Mouse (Mus musculus): ENCODE results near the gene Zfp235. TPM values are rescaled to one million over a fixed set of nuclear protein-coding genes. Genes with fewer than 3 reads are reported as not detected.

Gene Zfp235
- polyA plus RNA-seq, 1 experiment from 2014 or later, result 10.5 TPM

DNA sequence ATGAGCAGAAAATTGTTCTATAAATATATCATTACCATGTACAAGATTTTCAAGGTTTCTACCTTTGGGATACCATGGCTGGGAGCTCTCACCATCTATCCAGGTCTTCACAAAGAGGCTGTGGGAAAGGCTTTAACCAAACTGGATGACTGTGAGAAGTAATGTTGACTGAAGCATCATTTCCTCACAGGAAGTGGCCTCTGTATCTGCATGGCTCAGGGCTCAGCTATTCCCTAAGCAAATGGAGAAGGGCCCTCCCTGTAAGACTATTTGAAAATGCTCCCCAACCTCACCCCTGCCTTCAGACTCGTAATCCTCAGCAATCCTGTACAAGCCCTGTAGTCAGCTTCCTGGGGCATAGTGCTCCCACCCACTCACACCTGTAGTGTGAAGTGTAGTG, 53.6 kb downstream of the Zfp235 start:
- DNase-seq (ENCODE audit: low spot score) (no peak), ATAC-seq (replicated peaks; ENCODE audit: low FRiP score) (no peak)
- Histone ChIP-seq H3K27ac (ENCODE audit: low read depth, low read length) (no peak overlapping the region), H3K4me3 (ENCODE audit: low read depth, low read length) (no peak overlapping the region), H3K27me3 (replicated peaks; ENCODE audit: control insufficient read depth, insufficient read depth, low read length) (no peaks in the 10 kb centered on the region), H3K9ac (ENCODE audit: low read depth, low read length) (no peak overlapping the region), H3K9me3 (ENCODE audit: control insufficient read depth, low read length) (no peaks in the 10 kb centered on the region), H3K4me1 (replicated peaks; ENCODE audit: control insufficient read depth, insufficient read depth, low read length) (no peaks in the 10 kb centered on the region), H3K36me3 (ENCODE audit: control insufficient read depth, insufficient read depth, low read length) (no peaks in the 10 kb centered on the region), H3K4me2 (no peak overlapping the region)
- WGBS, result 28% methylated on average over 1 of the region's 1 CpGs

DNA sequence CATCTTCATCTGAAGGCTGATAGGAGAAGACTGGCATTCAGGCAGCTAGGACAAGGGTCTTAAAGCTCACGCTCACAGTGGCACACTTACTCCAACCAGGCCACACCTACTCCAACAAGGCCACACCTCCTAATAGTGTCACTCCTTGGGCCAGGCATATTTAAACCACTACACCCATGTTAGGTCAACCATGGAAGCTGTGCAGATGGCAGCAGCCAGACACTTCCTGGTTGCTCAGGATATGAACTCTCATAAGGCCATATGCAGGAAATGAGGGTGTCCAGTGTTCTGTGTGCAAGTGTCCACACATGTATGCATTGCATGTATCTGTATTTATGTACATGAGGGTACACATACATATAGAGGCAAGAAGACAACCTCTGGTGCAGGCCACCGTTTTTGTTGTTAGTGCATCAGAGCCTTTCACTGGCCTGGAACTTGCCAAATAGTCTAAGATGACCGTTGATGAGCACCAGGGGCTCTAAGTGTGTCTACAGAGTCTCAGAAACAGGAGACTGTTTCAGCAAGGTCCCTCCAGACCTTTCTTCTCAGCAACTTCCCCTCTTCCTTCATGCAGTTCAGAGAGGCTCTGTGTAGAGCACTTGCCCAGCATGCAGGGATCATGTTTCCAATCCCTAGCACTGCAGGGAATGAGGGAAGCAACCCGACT, 55.1 kb downstream of the Zfp235 start:
- peak; percentile 18 for DNase-seq (ENCODE audit: low spot score)
- no peak for ATAC-seq (replicated peaks; ENCODE audit: low FRiP score)

GRCm38 (mm10) chr7:24189571-24189944, 55.6 kb downstream of the Zfp235 start:
- Histone ChIP-seq H3K27ac (ENCODE audit: low read depth, low read length) (no peak overlapping the region), H3K4me1 (replicated peaks; ENCODE audit: control insufficient read depth, insufficient read depth, low read length) (no peaks in the 10 kb centered on the region), H3K9me3 (ENCODE audit: control insufficient read depth, low read length) (no peaks in the 10 kb centered on the region), H3K36me3 (ENCODE audit: control insufficient read depth, insufficient read depth, low read length) (peaks cover 3% of the 10 kb centered on the region; the same call in 1 of the 2 replicates), H3K4me2 (no peak overlapping the region), H3K4me3 (ENCODE audit: low read depth, low read length) (no peak overlapping the region), H3K27me3 (replicated peaks; ENCODE audit: control insufficient read depth, insufficient read depth, low read length) (no peaks in the 10 kb centered on the region), H3K9ac (ENCODE audit: low read depth, low read length) (no peak overlapping the region)
- no peak for DNase-seq (ENCODE audit: low spot score)
- ATAC-seq (replicated peaks; ENCODE audit: low FRiP score), result no peak
- WGBS, result 31% methylated on average over 5 of the region's 5 CpGs

More for the DNA sequence above, 55.1 kb downstream of the Zfp235 start:
- H3K4me3 ChIP-seq (ENCODE audit: low read depth, low read length), result no peak overlapping the region
- no peaks in the 10 kb centered on the region for H3K27me3 ChIP-seq (replicated peaks; ENCODE audit: control insufficient read depth, insufficient read depth, low read length)
- H3K9me3 ChIP-seq (ENCODE audit: control insufficient read depth, low read length), result no peaks in the 10 kb centered on the region
- no peaks in the 10 kb centered on the region for H3K4me1 ChIP-seq (replicated peaks; ENCODE audit: control insufficient read depth, insufficient read depth, low read length)
- H3K36me3 ChIP-seq (ENCODE audit: control insufficient read depth, insufficient read depth, low read length), result no peaks in the 10 kb centered on the region
- H3K4me2 ChIP-seq, result no peak overlapping the region
- WGBS, result 57% methylated on average over 4 of the region's 4 CpGs
- H3K27ac ChIP-seq (ENCODE audit: low read depth, low read length), result no peak overlapping the region
- no peak overlapping the region for H3K9ac ChIP-seq (ENCODE audit: low read depth, low read length)

- no peak overlapping the region for H3K27ac ChIP-seq (ENCODE audit: low read depth, low read length)
- H3K4me2 ChIP-seq, result no peak overlapping the region
- no peaks in the 10 kb centered on the region for H3K9me3 ChIP-seq (ENCODE audit: control insufficient read depth, low read length)
- H3K4me3 ChIP-seq (ENCODE audit: low read depth, low read length), result no peak overlapping the region
- H3K27me3 ChIP-seq (replicated peaks; ENCODE audit: control insufficient read depth, insufficient read depth, low read length), result no peaks in the 10 kb centered on the region
- no peaks in the 10 kb centered on the region for H3K4me1 ChIP-seq (replicated peaks; ENCODE audit: control insufficient read depth, insufficient read depth, low read length)
- H3K9ac ChIP-seq (ENCODE audit: low read depth, low read length), result no peak overlapping the region
- H3K36me3 ChIP-seq (ENCODE audit: control insufficient read depth, insufficient read depth, low read length), result peaks cover 5% of the 10 kb centered on the region; the same call in 1 of the 2 replicates
- ATAC-seq (replicated peaks; ENCODE audit: low FRiP score) (no peak), DNase-seq (ENCODE audit: low spot score) (no peak)
- 74% methylated on average over 2 of the region's 2 CpGs for WGBS
These were observed 57.4 kb downstream of the Zfp235 start for GRCm38 (mm10) chr7:24191361-24191760.

Other genes with a start within 250 kb of the Zfp235 start
- gene Vmn1r178, start 242.2 kb upstream of the Zfp235 start, polyA plus RNA-seq (2014; fragmentation: Nextera tagmentation; extraction: Ambion mirVana), result not detected in 2 replicates
- not detected in 2 replicates for gene Vmn1r179, start 207.2 kb upstream of the Zfp235 start, polyA plus RNA-seq (2014; fragmentation: Nextera tagmentation; extraction: Ambion mirVana)
- gene Vmn1r180, start 183.5 kb upstream of the Zfp235 start, polyA plus RNA-seq (2014; fragmentation: Nextera tagmentation; extraction: Ambion mirVana), result not detected in 2 replicates
- not detected in 2 replicates for gene Vmn1r181, start 159.6 kb upstream of the Zfp235 start, polyA plus RNA-seq (2014; fragmentation: Nextera tagmentation; extraction: Ambion mirVana)
- not detected in 2 replicates for gene V1rd19, start 132.5 kb upstream of the Zfp235 start, polyA plus RNA-seq (2014; fragmentation: Nextera tagmentation; extraction: Ambion mirVana)
- gene Vmn1r183, start 80.9 kb upstream of the Zfp235 start, polyA plus RNA-seq (2014; fragmentation: Nextera tagmentation; extraction: Ambion mirVana), result not detected in 2 replicates
- gene Zfp180, start 52.2 kb upstream of the Zfp235 start, polyA plus RNA-seq (2014; fragmentation: Nextera tagmentation; extraction: Ambion mirVana), result 19.8 and 22.4 TPM in 2 replicates
- gene Zfp112, start 21.9 kb upstream of the Zfp235 start, polyA plus RNA-seq (2014; fragmentation: Nextera tagmentation; extraction: Ambion mirVana), result 2.1 and 3.5 TPM in 2 replicates
- gene Zfp114, start 40.9 kb downstream of the Zfp235 start, polyA plus RNA-seq (2014; fragmentation: Nextera tagmentation; extraction: Ambion mirVana), result 2.4 and 2.9 TPM in 2 replicates
- 5.8 and 6.3 TPM in 2 replicates for gene Zfp111, start 77.3 kb downstream of the Zfp235 start, polyA plus RNA-seq (2014; fragmentation: Nextera tagmentation; extraction: Ambion mirVana)
- 3.6 and 4.8 TPM in 2 replicates for gene Zfp109, start 103.4 kb downstream of the Zfp235 start, polyA plus RNA-seq (2014; fragmentation: Nextera tagmentation; extraction: Ambion mirVana)
- gene Zfp108, start 120.6 kb downstream of the Zfp235 start, polyA plus RNA-seq (2014; fragmentation: Nextera tagmentation; extraction: Ambion mirVana), result 1.3 and 1.4 TPM in 2 replicates
- 3.5 and 3.8 TPM in 2 replicates for gene Zfp93, start 136.3 kb downstream of the Zfp235 start, polyA plus RNA-seq (2014; fragmentation: Nextera tagmentation; extraction: Ambion mirVana)
- 10.8 and 13.2 TPM in 2 replicates for gene Zfp61, start 167.1 kb downstream of the Zfp235 start, polyA plus RNA-seq (2014; fragmentation: Nextera tagmentation; extraction: Ambion mirVana)
- gene Zfp94, start 182.5 kb downstream of the Zfp235 start, polyA plus RNA-seq (2014; fragmentation: Nextera tagmentation; extraction: Ambion mirVana), result 5.6 and 5.8 TPM in 2 replicates
- gene Tescl, start 199.8 kb downstream of the Zfp235 start, polyA plus RNA-seq (2014; fragmentation: Nextera tagmentation; extraction: Ambion mirVana), result 0.22 TPM in 1 of 2 replicates, not detected in the other
- not detected in 2 replicates for gene Lypd5, start 215.0 kb downstream of the Zfp235 start, polyA plus RNA-seq (2014; fragmentation: Nextera tagmentation; extraction: Ambion mirVana)
- gene Kcnn4, start 236.1 kb downstream of the Zfp235 start, polyA plus RNA-seq (2014; fragmentation: Nextera tagmentation; extraction: Ambion mirVana), result 119 and 123 TPM in 2 replicates

Measured in liver, embryonic 11.5 days (tissue).